Mouse (Mus musculus): Measurements from ENCODE around the gene Gpr155.

The Gpr155 gene

DNA sequence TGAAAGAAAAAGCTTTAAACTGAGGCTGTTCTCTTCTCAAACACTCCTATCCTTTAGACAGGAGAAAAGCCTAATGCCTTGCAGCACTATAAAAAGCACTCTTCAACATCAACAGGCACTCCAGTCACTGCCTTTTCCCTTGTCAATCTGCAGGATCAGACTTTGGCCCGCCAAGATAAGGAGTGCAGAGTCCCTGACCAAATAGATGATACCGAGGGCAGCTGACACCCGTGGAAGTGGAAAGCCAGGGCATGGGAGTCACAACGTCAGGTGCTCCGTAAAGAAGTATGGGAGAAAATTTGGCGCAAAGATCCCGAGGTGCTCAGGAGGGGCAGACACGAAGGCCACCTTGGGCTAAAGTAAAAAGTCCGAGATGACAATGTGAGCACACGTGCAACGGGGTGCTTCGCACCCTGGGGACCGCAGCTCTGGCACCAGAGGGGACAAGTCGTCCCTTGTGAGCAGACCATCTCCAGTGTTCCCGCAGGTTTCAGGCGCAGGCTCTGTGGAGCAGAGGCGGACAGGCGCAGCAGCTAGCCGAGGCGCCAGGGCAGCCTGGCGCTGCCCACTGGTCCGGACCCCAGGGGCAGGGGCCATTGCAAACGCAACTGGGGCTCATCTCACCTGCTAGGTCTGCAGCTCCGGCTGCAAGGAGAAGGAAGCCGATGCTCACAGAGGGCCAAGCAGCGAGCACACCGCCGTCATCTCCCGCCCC lies 574 bp downstream of the Gpr155 start:
- no peak for DNase-seq

DNA sequence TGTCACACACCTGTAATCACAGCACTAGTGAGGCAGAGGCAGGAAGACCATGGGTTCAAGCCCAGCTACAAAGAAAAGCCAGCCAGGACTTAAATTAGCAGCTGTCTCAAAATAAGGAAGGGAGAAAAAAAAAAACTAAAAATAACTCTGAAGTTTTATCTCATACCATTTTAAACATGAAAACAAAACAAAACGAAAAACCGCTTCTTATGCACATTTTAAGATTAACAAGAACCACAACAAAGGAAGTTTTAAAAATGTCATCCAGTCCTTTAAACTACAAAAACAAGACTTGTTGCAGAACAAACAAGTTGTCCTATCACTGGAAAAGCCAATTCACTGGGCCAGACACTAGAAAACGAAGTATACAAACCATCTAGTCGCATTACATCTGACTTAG lies 1.2 kb downstream of the Gpr155 start:
- DNase-seq = no peak

DNA sequence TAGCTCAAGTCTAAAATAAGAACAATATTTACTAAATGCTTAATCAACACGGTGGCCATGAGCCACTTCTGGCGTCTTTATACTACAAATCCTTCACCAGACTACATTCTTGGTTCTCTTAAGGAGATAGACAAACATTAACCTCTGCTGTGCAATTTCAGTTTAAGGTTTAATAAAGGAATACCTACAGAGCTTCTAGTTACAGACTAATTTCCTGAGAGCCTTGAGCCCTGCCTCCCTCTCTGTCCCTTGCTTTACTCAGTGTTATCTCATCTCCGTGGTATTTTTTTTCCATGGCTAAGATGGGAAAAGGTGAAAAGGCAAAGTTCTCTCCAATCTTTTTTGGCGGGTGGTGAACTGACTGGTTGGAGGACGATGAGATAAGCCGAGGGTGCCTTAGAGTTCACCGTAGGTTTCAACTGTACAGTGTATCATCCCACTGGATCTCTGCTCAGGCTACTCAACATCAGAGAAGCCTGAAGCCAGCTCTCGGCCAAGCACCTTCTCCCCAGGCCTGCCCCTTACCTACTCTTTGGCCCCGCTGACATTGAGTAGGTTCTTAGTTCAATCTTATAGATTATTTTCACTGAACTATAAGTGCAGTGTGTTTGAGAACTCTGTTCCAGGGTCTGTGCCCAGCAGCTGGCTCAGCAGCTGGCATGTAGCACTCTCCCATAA lies 5.9 kb downstream of the Gpr155 start:
- no peak for DNase-seq

DNA sequence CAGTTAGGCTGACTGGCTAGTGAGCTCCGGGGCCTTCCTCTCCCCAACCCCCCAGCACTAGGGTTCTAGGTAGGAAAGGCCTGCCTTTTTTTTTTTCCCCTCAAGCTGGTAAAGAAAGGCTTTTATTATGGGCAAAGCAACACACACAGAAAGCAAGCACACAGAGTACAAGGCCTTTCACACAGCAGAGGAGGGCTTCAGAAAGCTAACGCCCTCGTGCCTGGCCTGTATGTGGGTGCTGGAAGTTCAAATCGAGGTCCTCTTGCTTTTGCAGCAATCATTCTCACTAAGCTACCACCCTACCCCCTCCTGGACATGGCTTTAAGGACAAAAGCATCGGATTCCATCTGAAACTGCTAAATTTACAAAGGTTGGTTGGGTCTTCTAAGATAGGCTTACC lies 6.7 kb downstream of the Gpr155 start:
- DNase-seq = no peak

DNA sequence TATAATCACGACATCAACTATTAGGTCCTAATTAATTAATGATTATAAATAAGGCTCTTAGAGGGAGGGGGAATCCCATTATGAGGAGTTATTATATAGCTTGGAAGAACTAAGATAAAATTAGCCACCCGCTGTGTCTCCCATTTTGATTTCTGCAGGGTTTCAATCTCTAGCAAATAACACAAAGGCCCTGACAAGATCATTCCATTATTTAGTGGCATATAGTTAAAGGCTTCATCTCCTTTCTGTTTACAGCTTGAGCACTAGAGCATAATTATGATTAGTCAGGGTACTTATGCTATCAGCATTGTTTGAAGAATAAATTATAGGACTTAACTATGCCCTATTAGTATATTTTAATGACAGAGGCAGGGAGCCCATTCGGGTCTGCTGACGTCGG lies 8.0 kb downstream of the Gpr155 start:
- DNase-seq = no peak

DNA sequence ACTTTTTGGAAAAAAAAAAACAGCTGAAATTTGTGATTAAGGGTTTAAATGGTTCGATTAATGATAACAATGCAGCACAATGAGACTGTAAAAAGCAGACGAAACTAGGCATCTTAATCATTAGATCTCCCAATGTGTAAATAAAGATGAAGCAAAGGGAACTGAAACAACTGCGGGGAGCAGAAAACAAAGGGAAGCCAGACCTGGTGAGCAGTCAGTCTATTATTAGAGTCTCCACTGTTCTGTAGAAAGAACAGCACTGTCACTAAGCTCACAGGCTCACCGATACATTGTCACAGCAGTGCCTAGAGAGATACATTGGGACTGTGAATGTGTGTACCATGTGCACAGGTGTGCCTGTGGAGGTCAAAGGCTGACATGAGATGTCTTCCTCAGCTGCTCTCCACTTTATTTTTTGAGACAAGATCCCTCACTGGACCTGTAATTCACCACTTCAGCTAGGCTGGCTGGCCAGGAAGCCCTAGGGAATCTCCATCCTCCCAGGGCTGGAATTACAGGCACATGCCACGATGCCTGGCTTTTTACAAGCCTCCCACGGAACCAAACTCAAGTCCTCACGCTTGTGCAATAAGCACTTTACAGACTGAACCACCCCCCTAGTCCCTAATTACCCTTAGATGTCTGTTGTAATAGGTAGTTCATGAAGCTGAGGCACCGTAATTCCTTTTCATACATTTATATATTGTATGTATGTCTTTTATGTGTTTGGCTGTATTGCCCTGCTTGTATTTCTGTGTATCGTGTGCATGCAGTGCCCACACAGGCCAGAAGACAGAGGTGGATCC lies 14.6 kb downstream of the Gpr155 start:
- no peak for DNase-seq

DNA sequence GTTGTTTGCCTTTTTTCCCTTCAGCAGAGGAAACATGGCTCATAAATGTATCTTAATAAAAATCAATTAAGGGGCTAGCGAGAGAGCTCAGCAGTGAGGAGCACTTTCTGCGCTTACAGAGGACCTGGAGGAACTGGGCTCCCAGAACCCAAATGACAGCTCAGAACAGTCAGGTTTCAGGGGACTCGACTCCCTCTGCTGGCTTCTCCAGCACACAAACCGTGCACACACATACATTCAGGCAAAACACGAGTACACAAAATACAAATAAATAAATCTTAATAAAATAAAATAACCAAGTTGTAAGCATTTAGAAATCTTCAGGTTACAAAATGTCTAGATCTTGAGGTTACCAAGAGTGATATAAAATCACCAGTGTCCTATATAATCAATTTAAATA lies 22.9 kb downstream of the Gpr155 start:
- no peak for DNase-seq

DNA sequence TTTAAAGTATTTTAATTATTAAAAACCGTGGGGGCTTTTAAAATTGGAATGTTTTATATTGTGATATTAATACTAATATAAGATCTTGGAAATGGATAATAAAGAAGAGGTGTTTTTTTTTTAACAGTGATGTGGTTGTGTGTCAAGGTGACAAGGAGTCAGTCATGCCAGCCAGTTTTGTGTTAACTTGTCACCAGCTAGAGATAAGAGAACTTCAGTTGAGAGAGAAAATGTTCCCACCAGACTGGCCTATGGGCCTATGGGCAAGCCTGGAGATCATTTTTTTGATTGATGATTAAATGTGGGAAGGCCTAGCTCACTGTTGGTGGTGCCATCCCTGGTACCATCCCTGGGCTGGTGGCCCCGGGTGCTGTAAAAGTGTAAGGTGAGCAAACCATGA lies 25.8 kb downstream of the Gpr155 start:
- DNase-seq = no peak

DNA sequence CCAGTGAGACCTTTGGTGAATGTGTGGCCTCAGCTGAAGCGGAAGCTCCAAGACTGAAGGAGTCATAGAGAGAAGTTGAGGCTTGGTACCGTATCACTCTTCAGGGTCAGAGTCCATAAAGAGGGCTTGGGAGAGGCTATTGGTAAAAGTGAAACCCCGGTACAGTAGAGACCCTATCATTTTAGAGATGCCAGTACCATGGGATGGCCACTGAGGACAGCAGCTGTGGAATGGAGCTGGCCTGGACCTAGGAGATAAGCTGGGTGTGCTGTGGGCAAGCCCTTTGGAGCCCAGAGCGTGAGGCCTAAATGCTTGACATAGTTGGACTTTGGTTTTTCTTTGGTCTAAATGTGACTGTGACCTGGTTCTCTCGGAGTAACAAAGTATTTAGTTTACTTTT lies 26.4 kb downstream of the Gpr155 start:
- no peak for DNase-seq

DNA sequence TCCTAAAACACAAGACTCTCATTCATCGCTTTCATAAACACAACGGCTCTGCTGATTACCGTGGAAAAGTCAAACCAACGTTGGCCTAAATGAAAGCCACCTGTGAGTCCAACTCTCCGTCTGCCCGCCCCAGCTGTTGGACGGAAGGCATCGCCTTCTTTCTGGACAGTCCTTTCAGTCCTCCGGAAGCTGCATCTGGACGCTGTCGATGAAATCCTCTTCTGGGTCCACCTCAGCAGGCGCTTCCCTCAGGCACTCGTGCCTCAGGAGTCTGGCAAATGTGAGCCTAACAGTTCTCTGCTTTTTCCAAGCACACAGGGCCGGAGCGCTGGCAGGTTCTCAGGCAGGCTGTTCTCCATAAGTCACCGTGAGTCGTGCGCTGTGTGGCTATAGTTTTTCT lies 29.4 kb downstream of the Gpr155 start:
- no peak for DNase-seq

DNA sequence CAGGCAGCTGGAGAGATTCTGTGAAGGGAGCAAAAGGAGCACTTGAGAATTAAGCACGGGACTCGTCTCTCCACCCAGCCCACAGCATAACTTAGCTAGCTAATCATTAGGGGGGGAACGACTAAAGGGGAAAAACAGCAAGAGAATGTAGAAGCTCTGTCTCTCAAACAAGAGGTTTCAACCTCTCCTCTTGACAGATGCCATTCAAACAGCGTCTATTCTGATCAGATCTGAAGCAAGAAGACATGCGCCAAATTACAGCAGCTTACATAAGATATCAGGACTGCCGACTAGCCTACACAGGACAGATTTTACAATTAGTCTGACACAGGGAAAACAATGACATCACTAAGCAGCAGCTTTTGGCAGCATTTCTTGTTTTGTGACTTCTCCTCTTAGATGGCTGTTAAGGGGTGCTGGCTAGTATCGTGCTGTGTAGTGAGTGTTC lies 34.4 kb downstream of the Gpr155 start:
- peak; percentile 23 to 36 for DNase-seq

DNA sequence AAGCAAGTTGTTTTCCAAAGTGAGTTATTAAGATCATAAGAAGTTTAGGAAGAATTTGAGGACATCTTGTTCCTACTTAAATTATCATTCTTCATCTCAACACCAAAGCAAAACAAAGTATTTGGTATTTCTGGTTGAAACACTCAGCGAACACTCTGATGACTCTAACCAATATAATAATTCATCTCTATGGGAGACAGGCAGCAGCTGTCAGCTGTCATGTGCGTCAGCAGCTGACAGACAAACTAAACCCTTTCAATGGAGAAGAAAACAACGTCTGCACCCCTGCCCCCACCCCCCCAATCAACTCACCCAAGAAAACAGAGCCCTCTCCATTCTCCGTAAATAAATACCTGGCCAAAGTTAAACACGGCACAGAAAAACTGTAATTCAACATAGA lies 34.9 kb downstream of the Gpr155 start:
- DNase-seq = no peak

DNA sequence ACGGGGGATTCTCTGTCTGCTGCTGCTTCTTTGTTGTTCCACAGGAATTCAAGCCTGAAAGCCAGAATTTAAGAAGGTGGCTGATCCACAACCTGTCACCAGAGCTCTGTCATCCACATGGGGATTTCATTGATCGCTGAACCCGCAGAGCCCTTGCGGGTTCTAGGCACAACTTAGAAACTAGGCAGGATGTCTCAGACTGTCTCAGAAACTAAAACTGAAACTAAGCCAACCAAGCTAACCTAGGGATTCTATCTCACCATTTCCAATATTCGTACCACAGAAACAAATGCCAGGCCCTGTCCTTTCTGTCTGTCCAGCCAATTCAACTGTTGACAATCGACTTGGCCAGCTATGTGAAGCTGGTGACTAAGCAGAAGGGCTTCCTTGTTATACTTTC lies 38.2 kb downstream of the Gpr155 start:
- no peak for DNase-seq

DNA sequence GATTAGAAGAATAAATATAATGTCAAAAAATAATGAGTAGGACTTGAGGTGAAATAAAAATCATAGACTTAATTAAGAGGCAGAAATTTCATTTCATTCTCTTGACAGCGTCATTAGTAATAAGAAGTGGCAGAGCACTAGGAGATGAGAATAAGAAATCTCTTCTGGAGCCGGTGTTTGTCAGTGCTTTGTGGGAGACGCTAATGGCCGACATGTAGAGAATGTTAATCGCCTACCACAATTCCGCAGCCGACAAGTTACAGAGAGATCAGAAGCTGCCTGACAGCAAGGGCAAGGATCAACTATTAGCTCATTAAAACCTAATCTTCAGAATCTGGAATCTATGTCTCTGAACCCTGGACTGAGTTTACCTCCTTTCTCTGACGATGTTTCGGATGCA lies 38.6 kb downstream of the Gpr155 start:
- no peak for DNase-seq

DNA sequence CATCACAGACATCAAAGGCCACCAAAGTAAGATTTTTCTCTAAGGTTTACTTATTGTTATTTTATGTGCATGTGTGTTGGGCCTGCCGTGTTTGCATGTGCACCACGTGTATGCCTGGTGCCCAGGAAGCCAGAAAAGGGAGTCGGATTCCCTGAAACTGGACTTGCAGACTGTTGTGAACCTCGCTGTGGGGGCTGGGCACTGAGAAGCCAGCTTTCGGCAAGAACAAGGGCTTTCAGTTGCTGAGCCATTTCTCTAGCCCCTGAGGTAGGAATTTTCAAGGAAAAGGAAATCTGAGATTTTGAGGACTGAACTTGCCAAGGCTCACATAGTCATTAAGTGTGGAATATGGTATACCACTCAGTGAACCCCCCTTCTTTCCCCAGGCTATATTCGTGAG lies 39.2 kb downstream of the Gpr155 start:
- DNase-seq = no peak

DNA sequence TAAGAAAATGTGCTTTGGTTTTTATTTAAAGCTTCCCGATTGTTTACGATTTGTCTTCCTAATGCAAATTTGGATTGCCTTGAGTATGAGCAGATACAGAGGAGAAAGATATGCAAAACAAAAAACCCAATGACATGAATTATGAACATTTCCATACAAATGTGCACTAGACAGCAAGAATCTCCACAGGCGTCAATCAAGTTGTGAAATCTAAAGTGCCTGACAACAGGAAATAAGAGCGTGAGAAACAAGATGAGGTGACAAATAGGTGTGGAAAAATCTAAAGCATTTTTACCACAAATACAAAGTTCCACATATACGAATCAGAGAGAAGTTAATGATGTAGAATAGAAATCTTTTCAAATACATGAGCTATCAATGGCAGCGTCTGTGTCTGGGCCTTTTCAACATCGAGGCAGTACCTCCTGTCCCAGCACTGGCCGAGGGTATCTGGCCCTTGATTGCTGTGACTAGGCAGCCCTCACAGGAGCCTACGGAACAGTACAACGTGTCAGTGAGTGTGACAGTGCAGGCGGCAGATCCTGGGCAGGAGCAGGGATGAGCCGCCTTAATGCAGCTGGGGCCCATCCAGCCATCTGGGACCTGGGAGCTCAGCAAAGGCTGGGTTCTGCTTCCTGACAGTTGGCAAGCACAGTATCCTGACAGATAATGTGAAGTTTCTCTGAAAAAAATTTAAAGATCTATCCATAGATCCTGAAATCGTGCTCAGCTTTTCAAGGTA lies 39.9 kb downstream of the Gpr155 start:
- no peak for DNase-seq

DNA sequence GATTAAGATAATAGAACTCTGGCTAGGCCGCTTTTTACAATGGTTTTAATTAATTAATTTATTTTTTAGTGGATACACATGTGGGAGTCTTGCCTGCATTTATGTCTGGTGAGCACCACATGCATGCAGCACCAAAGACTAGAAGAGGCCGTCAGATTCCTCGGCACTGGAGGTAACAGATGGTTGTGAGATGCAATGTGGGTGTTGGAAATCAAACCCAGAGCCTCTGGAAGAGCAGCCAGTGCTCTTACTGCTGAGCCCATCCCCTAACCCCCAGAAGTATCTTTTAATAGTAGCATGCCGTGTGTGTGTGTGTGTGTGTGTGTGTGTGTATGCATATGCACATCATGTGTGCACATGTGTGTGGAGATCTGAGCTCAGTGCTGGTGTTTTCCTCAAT lies 41.2 kb downstream of the Gpr155 start:
- DNase-seq = no peak

DNA sequence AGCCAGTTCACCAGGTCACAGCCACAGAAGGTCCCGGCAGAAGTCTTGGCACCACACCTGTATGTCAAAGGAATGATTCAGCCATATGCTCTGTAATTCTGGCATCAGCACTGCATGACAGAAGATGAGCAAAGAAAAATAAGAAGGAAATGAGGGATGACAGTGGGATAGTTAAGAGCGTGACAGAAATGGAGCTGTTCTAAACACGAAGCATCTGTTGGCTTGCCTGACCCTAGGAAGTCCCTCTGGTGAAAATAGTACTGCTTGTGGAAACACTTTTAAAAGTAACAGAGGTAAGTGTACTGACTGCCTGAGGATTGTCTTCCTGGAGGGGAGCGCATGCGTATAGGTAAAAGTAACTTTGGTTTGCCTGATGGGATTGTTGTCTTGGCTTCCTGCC lies 42.7 kb downstream of the Gpr155 start:
- no peak for DNase-seq

DNA sequence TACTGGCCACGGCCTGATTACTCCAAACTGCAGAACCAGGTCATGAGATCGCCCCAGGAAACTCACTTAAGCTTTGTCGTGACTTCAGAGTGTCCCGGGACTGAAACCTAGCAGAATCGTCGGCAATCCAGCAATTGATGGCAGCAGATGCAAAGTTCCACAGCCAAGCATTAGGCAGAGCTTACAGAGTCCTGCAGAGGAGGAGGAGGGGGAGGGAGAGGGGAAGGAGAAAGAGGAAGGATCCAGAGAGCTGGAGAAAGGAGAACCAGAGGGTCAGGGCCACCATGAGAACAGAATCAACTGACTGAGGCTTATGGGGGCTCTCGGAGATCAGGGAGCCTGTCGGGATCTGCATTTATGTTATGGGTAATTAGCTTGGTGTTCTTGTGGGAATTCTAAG lies 48.0 kb downstream of the Gpr155 start:
- DNase-seq = no peak

DNA sequence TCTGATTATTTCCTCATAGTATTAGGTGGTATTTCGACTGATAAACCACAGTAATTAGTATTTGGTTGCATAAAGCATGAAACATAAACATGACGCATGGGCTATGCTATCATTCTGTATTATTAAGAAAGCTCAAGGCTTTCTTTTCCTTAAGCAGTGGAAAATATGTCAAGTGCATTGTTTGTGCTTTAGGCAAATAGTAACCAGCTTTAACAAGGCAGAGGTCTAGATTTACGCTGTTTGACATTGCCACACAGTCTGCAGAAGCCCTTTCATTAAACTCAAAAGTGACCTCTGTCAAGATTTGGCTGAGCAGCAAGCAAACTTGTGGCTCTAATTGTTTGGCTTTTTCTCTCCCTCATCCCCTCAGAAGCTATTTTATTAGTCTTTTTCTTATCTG lies 50.4 kb downstream of the Gpr155 start:
- DNase-seq = no peak

DNA sequence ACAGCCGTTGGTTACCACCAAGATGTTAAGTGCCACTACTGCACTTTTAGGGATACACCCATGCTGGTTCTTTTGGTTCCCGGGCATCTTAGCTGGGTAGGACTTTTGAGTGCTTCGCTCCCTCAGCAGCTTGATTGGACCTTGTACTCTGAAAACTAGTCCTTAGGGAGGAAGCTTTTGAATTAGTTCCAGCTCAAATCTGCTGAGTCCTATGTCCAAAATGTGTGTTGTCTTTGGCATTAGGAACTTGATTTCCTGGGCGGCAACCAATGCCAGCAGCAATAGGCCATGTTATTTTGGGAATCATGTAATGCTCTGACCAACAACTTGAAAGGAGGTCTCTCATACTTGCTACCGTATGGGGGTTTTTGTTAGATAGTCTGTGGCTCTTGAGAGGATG lies 60.5 kb downstream of the Gpr155 start:
- DNase-seq = no peak

DNA sequence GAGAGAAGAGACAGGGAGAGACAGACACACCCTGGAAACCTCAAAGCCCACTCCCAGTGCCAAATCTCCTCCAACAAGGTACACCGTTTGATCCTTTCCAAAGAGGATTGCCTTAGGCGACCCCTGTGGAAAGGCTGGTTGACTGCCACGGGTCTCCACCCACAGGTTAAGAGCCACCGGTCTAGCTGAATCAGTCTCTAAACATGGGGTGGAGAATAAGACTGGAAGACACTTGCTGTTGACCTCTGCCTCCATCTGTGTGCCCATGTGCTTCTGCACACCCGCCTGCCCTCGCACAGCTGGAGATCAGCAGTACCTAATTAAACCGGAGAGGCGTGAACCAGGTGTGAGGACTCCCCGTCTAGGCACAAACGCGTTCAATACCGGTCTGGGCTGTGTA lies 63.4 kb downstream of the Gpr155 start:
- DNase-seq = no peak

DNA sequence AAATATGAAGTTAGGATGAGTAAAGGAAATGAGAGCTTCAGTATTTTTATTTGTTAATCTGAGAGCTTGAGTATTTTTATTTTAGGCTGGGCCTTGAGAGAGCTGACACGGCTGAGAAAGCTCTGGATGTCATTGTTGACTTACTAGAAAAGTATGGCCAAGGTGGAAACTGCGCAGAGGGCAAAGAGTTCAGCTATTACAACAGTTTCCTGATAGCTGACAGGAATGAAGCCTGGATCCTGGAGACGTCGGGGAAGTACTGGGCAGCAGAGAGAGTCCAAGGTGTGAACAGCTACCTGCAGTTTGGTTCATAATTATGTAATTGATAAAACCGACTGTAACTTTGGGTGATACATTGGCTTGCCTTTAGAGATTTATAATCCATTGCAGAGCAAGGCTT lies 67.2 kb downstream of the Gpr155 start:
- DNase-seq = no peak

All from cerebellum, adult 18-20 months (tissue).